Mouse (Mus musculus): ENCODE data around the gene Edil3. TPM values are rescaled to one million over a fixed set of nuclear protein-coding genes. Genes with fewer than 3 reads are reported as not detected.
A peak's percentile ranks its signal among the peaks of the same experiment; 100 is the strongest.

Edil3 gene
- polyA plus RNA-seq, 1 experiment from 2014 or later = 2.7 TPM

DNA sequence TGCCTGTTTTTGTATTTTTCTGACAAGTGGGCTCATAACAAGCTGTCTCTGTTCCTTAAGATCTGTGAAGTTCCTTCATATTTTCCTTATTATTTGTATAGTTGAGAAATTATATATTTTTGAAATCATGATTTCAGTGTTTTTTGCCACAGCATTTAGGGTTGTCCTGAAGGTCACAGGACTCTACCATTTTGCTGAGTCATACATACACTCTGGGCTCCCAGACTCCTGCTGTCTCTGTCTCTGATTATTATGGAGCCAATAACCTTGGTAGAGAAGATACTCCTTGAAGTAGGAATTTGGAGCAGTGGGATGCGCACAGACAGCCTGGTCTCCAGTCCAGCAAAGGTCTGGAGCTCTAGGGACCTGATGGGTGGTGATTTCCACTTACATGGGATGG is 416.8 kb downstream of the Edil3 start:
- Histone ChIP-seq H3K9me3 (ENCODE audit: control insufficient read depth, low read length) (no peaks in the 10 kb centered on the region), H3K27ac (ENCODE audit: low read depth, low read length) (no peak overlapping the region), H3K4me2 (no peak overlapping the region), H3K27me3 (replicated peaks; ENCODE audit: control insufficient read depth, insufficient read depth, low read length) (no peaks in the 10 kb centered on the region), H3K4me1 (replicated peaks; ENCODE audit: control insufficient read depth, insufficient read depth, low read length) (no peaks in the 10 kb centered on the region), H3K9ac (ENCODE audit: low read depth, low read length) (no peak overlapping the region), H3K36me3 (ENCODE audit: control insufficient read depth, insufficient read depth, low read length) (no peaks in the 10 kb centered on the region), H3K4me3 (ENCODE audit: low read depth, low read length) (no peak overlapping the region)
- 82% methylated on average over 1 of the region's 1 CpGs for WGBS
- ATAC-seq (replicated peaks; ENCODE audit: low FRiP score) = no peak
- no peak for DNase-seq (ENCODE audit: low spot score)

DNA sequence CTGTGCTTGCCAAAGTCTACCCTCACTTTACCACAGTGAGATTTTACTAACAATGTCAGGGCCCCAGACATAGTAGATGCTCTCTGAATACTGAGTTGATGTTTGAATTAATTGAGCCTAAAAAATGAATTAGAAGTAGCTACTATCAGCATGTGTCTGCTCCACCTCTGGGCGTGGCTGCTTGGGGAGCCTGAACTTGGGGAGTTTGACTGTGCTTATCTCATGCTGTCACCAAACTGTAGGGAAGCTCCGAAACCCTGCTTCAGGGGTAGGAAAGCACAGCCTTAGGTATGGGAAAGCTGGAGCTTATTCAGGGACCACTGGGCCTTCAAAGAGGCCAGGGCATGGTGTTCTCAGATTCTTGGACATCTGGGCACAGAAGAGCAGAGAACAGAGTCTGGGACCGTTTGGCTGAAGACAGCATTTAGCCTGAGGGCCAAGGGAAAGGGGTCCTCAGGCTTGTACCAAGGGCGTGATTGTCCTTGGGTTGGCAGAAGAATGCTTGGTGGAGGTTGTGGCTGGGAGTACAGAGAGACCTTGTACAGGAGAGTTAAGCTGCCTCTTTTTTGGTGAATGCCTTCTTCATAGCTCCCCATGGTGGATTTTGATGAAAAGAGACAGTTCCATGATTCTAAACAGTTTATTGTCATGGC is 432.8 kb downstream of the Edil3 start:
- H3K4me2 ChIP-seq = peak overlapping the region; percentile 12; the same call in 1 of the 2 replicates
- DNase-seq (ENCODE audit: low spot score) (no peak), ATAC-seq (replicated peaks; ENCODE audit: low FRiP score) (peak; percentile 97)
- no peak overlapping the region for H3K9ac ChIP-seq (ENCODE audit: low read depth, low read length)
- 57% methylated on average over 4 of the region's 4 CpGs for WGBS
- peaks cover 3% of the 10 kb centered on the region; the same call in 1 of the 2 replicates for H3K4me1 ChIP-seq (replicated peaks; ENCODE audit: control insufficient read depth, insufficient read depth, low read length)
- no peaks in the 10 kb centered on the region for H3K9me3 ChIP-seq (ENCODE audit: control insufficient read depth, low read length)
- no peak overlapping the region for H3K4me3 ChIP-seq (ENCODE audit: low read depth, low read length)
- H3K27ac ChIP-seq (ENCODE audit: low read depth, low read length) = no peak overlapping the region
- H3K36me3 ChIP-seq (ENCODE audit: control insufficient read depth, insufficient read depth, low read length) = no peaks in the 10 kb centered on the region
- H3K27me3 ChIP-seq (replicated peaks; ENCODE audit: control insufficient read depth, insufficient read depth, low read length) = no peaks in the 10 kb centered on the region

DNA sequence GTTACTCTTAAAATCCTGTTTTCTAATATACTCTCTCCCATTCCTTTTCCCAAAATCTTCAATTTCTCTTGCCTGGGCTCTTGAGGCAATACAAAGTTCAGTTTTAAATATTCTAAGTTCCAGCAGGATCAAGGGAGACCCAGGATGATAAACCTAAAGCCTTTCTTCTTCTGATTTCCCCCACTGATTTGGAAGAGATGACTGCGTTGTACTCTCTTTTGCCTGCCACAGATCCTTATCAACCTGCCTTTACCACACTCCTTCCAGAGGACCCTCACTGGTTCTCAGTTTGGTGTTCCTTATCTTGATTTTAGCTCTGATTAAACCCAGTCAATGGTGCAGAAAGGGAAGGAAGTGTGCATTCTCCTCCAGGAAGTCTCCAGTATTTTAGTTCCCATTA is 435.6 kb downstream of the Edil3 start:
- no peaks in the 10 kb centered on the region for H3K36me3 ChIP-seq (ENCODE audit: control insufficient read depth, insufficient read depth, low read length)
- H3K9me3 ChIP-seq (ENCODE audit: control insufficient read depth, low read length) = no peaks in the 10 kb centered on the region
- no peak for ATAC-seq (replicated peaks; ENCODE audit: low FRiP score)
- peaks cover 3% of the 10 kb centered on the region; the same call in 1 of the 2 replicates for H3K4me1 ChIP-seq (replicated peaks; ENCODE audit: control insufficient read depth, insufficient read depth, low read length)
- no peaks in the 10 kb centered on the region for H3K27me3 ChIP-seq (replicated peaks; ENCODE audit: control insufficient read depth, insufficient read depth, low read length)
- no peak overlapping the region for H3K4me3 ChIP-seq (ENCODE audit: low read depth, low read length)
- no peak for DNase-seq (ENCODE audit: low spot score)
- no peak overlapping the region for H3K4me2 ChIP-seq
- H3K27ac ChIP-seq (ENCODE audit: low read depth, low read length) = no peak overlapping the region
- 29% methylated on average over 1 of the region's 1 CpGs for WGBS
- H3K9ac ChIP-seq (ENCODE audit: low read depth, low read length) = no peak overlapping the region

DNA sequence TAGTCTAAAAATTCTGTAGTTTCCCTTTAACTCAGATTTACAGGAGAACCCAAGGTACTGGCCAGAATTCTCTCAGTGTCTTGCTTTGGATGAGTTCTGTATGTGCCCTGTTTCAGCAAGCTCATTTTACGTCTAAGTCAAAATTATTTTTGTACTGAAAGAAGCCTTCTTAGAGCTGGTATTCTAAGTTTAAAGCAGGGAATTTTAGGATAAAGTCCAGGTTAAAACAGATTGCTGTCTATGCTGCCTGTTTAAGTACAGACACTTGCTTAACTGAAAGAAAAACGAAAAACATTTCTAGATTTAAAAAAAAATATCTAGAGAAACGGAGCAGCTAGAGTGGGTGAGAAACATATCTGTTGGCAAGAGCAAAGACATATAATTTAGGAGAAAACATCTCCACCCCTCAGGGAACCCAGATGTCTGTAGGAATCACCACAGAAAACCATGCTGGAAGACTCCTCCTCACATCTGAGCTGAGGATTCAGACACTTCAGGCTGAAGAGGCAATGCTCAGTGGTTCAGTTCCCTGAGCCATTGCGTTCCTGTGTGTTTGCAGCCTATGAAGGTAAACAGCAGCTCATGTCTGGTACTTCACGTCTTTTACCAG is 465.5 kb downstream of the Edil3 start:
- H3K36me3 ChIP-seq (ENCODE audit: control insufficient read depth, insufficient read depth, low read length) = no peaks in the 10 kb centered on the region
- no peaks in the 10 kb centered on the region for H3K9me3 ChIP-seq (ENCODE audit: control insufficient read depth, low read length)
- H3K4me1 ChIP-seq (replicated peaks; ENCODE audit: control insufficient read depth, insufficient read depth, low read length) = no peaks in the 10 kb centered on the region
- no peak overlapping the region for H3K27ac ChIP-seq (ENCODE audit: low read depth, low read length)
- no peak overlapping the region for H3K4me3 ChIP-seq (ENCODE audit: low read depth, low read length)
- ATAC-seq (replicated peaks; ENCODE audit: low FRiP score) = no peak; the same call in 1 of the 2 replicates
- no peaks in the 10 kb centered on the region for H3K27me3 ChIP-seq (replicated peaks; ENCODE audit: control insufficient read depth, insufficient read depth, low read length)
- no peak overlapping the region for H3K4me2 ChIP-seq
- no peak for DNase-seq (ENCODE audit: low spot score)
- 76% methylated on average over 5 of the region's 5 CpGs for WGBS
- no peak overlapping the region for H3K9ac ChIP-seq (ENCODE audit: low read depth, low read length)

DNA sequence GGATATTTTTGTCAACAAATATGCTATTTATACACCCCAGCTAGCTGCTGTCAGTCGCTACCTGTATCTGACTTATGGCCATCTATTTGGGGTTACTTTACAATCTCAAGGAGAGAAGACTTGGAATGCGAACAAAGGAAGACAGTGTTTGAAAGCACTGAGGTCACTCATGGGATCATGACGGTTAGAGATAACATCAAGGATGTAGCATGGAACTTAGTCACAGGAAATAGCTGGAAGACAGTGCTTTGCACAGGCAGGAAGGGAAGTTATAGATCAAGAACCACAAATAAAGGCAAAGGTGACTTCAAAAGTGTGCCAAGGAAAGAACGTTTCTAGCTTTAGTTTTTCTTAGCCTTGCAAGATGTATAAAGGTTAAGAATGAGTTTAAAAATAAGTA is 466.9 kb downstream of the Edil3 start:
- H3K27ac ChIP-seq (ENCODE audit: low read depth, low read length) = no peak overlapping the region
- ATAC-seq (replicated peaks; ENCODE audit: low FRiP score) (no peak), DNase-seq (ENCODE audit: low spot score) (no peak)
- no peaks in the 10 kb centered on the region for H3K36me3 ChIP-seq (ENCODE audit: control insufficient read depth, insufficient read depth, low read length)
- WGBS = 53% methylated on average over 4 of the region's 4 CpGs
- H3K4me3 ChIP-seq (ENCODE audit: low read depth, low read length) = no peak overlapping the region
- no peak overlapping the region for H3K9ac ChIP-seq (ENCODE audit: low read depth, low read length)
- no peaks in the 10 kb centered on the region for H3K4me1 ChIP-seq (replicated peaks; ENCODE audit: control insufficient read depth, insufficient read depth, low read length)
- no peaks in the 10 kb centered on the region for H3K9me3 ChIP-seq (ENCODE audit: control insufficient read depth, low read length)
- no peak overlapping the region for H3K4me2 ChIP-seq
- H3K27me3 ChIP-seq (replicated peaks; ENCODE audit: control insufficient read depth, insufficient read depth, low read length) = no peaks in the 10 kb centered on the region

DNA sequence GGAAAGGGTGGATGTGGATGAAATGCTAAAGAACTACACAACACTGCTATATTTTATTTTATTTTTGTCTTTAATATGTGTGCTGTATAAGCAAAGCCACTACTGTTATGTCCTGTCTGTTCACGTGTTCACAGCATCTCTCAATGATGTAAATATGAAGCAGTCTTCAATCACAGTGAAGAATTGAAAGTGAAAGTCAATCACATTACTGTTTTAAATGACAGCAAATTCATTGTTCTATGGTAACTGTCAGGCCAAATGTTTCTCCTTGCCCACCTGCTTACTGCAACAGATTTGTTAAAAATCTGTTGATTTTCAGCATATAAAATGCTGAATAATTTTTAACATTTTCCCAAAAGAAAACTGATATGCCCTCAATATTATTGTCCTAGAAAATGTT is 499.9 kb downstream of the Edil3 start:
- Histone ChIP-seq H3K27ac (ENCODE audit: low read depth, low read length) (no peak overlapping the region), H3K9me3 (ENCODE audit: control insufficient read depth, low read length) (no peaks in the 10 kb centered on the region), H3K36me3 (ENCODE audit: control insufficient read depth, insufficient read depth, low read length) (no peaks in the 10 kb centered on the region), H3K9ac (ENCODE audit: low read depth, low read length) (no peak overlapping the region), H3K4me1 (replicated peaks; ENCODE audit: control insufficient read depth, insufficient read depth, low read length) (no peaks in the 10 kb centered on the region), H3K27me3 (replicated peaks; ENCODE audit: control insufficient read depth, insufficient read depth, low read length) (no peaks in the 10 kb centered on the region), H3K4me2 (no peak overlapping the region), H3K4me3 (ENCODE audit: low read depth, low read length) (no peak overlapping the region)
- WGBS = 80% methylated on average over 1 of the region's 1 CpGs
- DNase-seq (ENCODE audit: low spot score) (no peak), ATAC-seq (replicated peaks; ENCODE audit: low FRiP score) (no peak)

DNA sequence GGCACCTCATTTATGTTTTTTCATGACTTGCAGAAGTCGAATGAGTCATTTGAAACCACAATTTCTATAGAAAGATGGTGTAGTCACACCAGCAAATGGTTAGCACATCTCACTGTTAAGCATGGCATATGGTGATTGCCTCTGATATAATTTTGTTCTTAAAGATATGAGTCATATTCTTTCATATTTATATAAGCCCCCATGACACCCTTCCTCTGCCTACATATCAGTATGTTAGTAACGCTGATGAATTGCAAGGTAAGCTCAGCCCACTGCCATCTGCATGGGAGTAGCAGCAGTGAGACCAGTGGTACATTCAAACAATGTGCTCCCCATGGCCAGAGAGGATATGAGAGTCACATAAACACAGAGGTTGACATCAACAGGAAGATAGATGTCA is 503.0 kb downstream of the Edil3 start:
- 79% methylated on average over 2 of the region's 2 CpGs for WGBS
- DNase-seq (ENCODE audit: low spot score) = no peak

DNA sequence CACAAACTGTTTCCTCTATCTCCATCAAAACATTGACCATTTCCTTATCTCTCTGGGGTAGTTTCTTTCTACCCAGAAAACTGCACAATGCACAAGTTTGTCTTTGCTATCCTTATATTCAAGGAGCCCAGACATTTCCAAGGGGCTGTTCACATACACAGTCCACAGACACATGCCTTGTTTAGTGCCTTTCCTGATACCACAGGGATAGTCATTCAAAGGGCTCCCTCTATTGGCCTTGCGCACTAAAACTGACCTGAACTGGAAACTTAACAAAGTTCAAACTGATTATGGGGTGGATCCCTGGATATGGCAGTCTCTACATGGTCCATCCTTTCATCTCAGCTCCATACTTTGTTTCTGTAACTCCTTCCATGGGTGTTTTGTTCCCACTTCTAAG is 513.2 kb downstream of the Edil3 start:
- no peak overlapping the region for H3K9ac ChIP-seq (ENCODE audit: low read depth, low read length)
- WGBS = 75% methylated on average over 1 of the region's 1 CpGs
- no peak for ATAC-seq (replicated peaks; ENCODE audit: low FRiP score)
- H3K36me3 ChIP-seq (ENCODE audit: control insufficient read depth, insufficient read depth, low read length) = no peaks in the 10 kb centered on the region
- no peak overlapping the region for H3K4me3 ChIP-seq (ENCODE audit: low read depth, low read length)
- H3K9me3 ChIP-seq (ENCODE audit: control insufficient read depth, low read length) = no peaks in the 10 kb centered on the region
- no peak overlapping the region for H3K27ac ChIP-seq (ENCODE audit: low read depth, low read length)
- H3K27me3 ChIP-seq (replicated peaks; ENCODE audit: control insufficient read depth, insufficient read depth, low read length) = no peaks in the 10 kb centered on the region
- no peak for DNase-seq (ENCODE audit: low spot score)
- no peak overlapping the region for H3K4me2 ChIP-seq
- no peaks in the 10 kb centered on the region for H3K4me1 ChIP-seq (replicated peaks; ENCODE audit: control insufficient read depth, insufficient read depth, low read length)

More for the DNA sequence above, 503.0 kb downstream of the Edil3 start:
- Histone ChIP-seq H3K36me3 (ENCODE audit: control insufficient read depth, insufficient read depth, low read length) (no peaks in the 10 kb centered on the region), H3K9me3 (ENCODE audit: control insufficient read depth, low read length) (no peaks in the 10 kb centered on the region), H3K4me1 (replicated peaks; ENCODE audit: control insufficient read depth, insufficient read depth, low read length) (no peaks in the 10 kb centered on the region), H3K27ac (ENCODE audit: low read depth, low read length) (no peak overlapping the region), H3K4me3 (ENCODE audit: low read depth, low read length) (no peak overlapping the region), H3K4me2 (no peak overlapping the region), H3K27me3 (replicated peaks; ENCODE audit: control insufficient read depth, insufficient read depth, low read length) (no peaks in the 10 kb centered on the region), H3K9ac (ENCODE audit: low read depth, low read length) (no peak overlapping the region)
- no peak for ATAC-seq (replicated peaks; ENCODE audit: low FRiP score)

All from liver, embryonic 11.5 days (tissue).